Mouse (Mus musculus): ENCODE results near the gene Rere. TPM values are rescaled to one million over a fixed set of nuclear protein-coding genes. Genes with fewer than 3 reads are reported as not detected.

Rere gene
- polyA plus RNA-seq, 2 experiments: 4.8 to 5.1 TPM

DNA sequence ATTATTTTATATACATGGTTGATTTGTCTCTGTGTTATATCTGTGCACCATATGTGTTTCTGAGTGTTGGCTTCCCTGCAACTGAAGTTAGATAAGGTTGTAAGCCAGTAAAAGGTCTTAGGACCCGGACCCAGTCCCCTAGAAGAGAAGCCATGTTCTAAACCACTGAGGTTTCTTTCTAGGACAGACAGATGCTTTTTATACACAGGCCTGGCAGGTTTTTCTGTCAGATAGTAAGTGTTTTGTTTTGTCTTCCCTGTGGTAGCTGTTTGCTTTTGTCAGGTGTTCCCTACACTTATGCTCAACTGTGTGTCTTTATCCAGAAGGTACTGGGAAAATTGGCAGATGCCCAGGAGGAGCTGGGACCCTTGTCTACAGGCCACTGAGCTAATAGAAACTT, 167.0 kb downstream of the Rere start:
- no peak overlapping the region for H3K4me2 ChIP-seq (ENCODE audit: low read depth)
- no peaks in the 10 kb centered on the region for H3K9me3 ChIP-seq (ENCODE audit: control insufficient read depth, low read length)
- DNase-seq (ENCODE audit: low read depth in 3 of 3, low spot score in 3 of 3): no peak
- no peak overlapping the region for H3K4me3 ChIP-seq (ENCODE audit: insufficient read depth in 1 of 2, low read depth in 2 of 2, low read length in 2 of 2)
- no peaks in the 10 kb centered on the region for H3K27me3 ChIP-seq (ENCODE audit: control insufficient read depth, insufficient read depth, low read length)
- TF ChIP-seq EP300 (IDR thresholded peaks at IDR 0.05; ENCODE audit: low read depth) (no peak), CTCF (IDR thresholded peaks at IDR 0.05; ENCODE audit: low read depth) (no peak)
- H3K4me1 ChIP-seq (replicated peaks; ENCODE audit: control insufficient read depth in 2 of 2, insufficient read depth in 2 of 2, low read length in 1 of 2): peaks cover 5 to 27% of the 10 kb centered on the region in 2 experiments
- no peak overlapping the region for H3K9ac ChIP-seq (replicated peaks)
- 18% methylated on average over 1 of the region's 1 CpGs for WGBS (ENCODE audit: insufficient replicate concordance)
- H3K27ac ChIP-seq: no peak overlapping the region
- H3K36me3 ChIP-seq (replicated peaks; ENCODE audit: control insufficient read depth, insufficient read depth, low read depth): no peaks in the 10 kb centered on the region
- peak; percentile 11; the same call in 1 of the 2 replicates for ATAC-seq (ENCODE audit: insufficient read depth)

DNA sequence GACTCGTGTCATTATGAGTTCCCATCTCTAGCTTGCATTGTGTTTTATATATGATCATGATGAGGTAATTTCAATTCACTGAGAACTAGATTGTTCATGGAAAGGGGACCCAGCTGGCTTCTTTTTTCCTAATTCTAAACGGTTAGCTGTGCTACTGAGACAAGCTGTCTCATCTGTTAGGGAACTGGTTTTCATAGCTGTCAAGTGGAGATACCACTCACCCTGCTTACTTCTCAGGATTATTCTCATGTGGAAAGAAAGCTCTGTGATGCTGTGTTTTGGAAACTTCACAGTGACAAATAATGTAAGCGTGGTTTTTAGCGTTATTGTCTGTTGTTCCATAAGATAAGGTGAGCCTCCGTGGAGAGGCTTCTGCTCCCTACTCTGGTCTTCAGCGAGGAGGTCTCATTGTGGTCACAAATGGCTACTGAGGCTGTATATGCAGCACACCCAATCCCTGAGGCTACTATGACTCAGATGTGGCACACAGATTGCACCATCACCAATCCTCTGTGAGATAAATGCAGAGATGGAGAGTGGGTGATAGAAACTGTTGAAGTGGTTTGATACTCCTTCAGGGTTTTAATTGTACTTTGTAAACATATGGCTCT, 168.7 kb downstream of the Rere start:
- TF ChIP-seq CTCF (IDR thresholded peaks at IDR 0.05; ENCODE audit: low read depth): no peak
- no peak for TF ChIP-seq EP300 (IDR thresholded peaks at IDR 0.05; ENCODE audit: low read depth)
- Histone ChIP-seq H3K4me3 (ENCODE audit: insufficient read depth in 1 of 2, low read depth in 2 of 2, low read length in 2 of 2) (no peak overlapping the region), H3K4me2 (ENCODE audit: low read depth) (0 out of 2 replicates have a peak overlapping the region, but pooled peaks have one; percentile 4), H3K36me3 (replicated peaks; ENCODE audit: control insufficient read depth, insufficient read depth, low read depth) (no peaks in the 10 kb centered on the region), H3K9ac (replicated peaks) (no peak overlapping the region), H3K27ac (no peak overlapping the region), H3K4me1 (replicated peaks; ENCODE audit: control insufficient read depth in 2 of 2, insufficient read depth in 2 of 2, low read length in 1 of 2) (peaks cover 17 to 39% of the 10 kb centered on the region in 2 experiments), H3K9me3 (ENCODE audit: control insufficient read depth, low read length) (no peaks in the 10 kb centered on the region), H3K27me3 (ENCODE audit: control insufficient read depth, insufficient read depth, low read length) (no peaks in the 10 kb centered on the region)
- 15% methylated on average over 6 of the region's 6 CpGs for WGBS (ENCODE audit: insufficient replicate concordance)
- no peak for DNase-seq (ENCODE audit: low read depth in 3 of 3, low spot score in 3 of 3)
- peak; percentile 17; the same call in 1 of the 2 replicates for ATAC-seq (ENCODE audit: insufficient read depth)

- TF ChIP-seq CTCF (IDR thresholded peaks at IDR 0.05; ENCODE audit: low read depth): no peak
- TF ChIP-seq EP300 (IDR thresholded peaks at IDR 0.05; ENCODE audit: low read depth): no peak
- DNase-seq (ENCODE audit: low read depth in 3 of 3, low spot score in 3 of 3) (no peak), ATAC-seq (ENCODE audit: insufficient read depth) (peak; percentile 44)
- Histone ChIP-seq H3K4me2 (ENCODE audit: low read depth) (no peak overlapping the region), H3K27me3 (ENCODE audit: control insufficient read depth, insufficient read depth, low read length) (no peaks in the 10 kb centered on the region), H3K36me3 (replicated peaks; ENCODE audit: control insufficient read depth, insufficient read depth, low read depth) (no peaks in the 10 kb centered on the region), H3K9ac (replicated peaks) (no peak overlapping the region), H3K4me3 (ENCODE audit: insufficient read depth in 1 of 2, low read depth in 2 of 2, low read length in 2 of 2) (no peak overlapping the region), H3K4me1 (replicated peaks; ENCODE audit: control insufficient read depth in 2 of 2, insufficient read depth in 2 of 2, low read length in 1 of 2) (peaks cover 19 to 47% of the 10 kb centered on the region in 2 experiments), H3K27ac (no peak overlapping the region), H3K9me3 (ENCODE audit: control insufficient read depth, low read length) (no peaks in the 10 kb centered on the region)
- whole genome bisulfite sequencing (ENCODE audit: insufficient replicate concordance): 68% methylated on average over 11 of the region's 11 CpGs
These were observed 170.9 kb downstream of the Rere start for GRCm38 (mm10) chr4:150452155-150452847.

DNA sequence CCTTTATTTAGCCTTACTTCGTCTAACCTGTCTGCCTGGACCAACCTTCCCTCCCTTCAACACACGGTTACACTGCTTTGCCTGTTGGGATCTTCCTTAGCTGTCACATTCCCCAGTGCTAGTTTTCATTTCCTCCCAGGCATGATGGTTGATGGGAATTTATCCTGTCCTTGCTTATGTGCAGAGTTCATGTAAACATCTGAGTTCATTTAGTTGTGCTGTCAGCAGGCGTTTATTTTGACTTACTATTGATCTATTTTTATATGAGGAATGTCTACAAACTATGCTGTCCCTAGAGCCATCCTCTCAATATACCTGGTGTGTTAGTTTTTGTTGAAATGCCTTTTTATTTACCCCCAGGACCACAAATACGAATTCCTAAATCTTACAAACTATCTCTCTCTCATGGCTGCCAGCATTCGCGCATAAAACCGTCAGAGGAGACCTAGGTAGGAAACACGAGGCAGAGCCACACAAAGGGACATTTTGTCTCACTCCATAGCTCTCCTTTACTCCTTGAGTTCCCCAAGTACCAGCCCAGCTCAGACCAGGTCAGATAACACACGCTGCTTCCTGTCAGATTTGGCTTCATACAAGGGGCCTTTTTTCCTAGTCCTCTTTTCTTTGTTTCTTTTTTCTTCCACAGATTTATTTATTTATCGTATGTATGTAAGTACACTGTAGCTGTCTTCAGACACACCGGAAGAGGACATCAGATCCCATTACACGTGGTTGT, 173.3 kb downstream of the Rere start:
- ATAC-seq (ENCODE audit: insufficient read depth) (0 out of 2 replicates have a peak, but pooled peaks have one; percentile 38), DNase-seq (ENCODE audit: low read depth in 3 of 3, low spot score in 3 of 3) (no peak)
- no peaks in the 10 kb centered on the region for H3K27me3 ChIP-seq (ENCODE audit: control insufficient read depth, insufficient read depth, low read length)
- TF ChIP-seq EP300 (IDR thresholded peaks at IDR 0.05; ENCODE audit: low read depth): 0 out of 2 replicates have a peak, but pooled peaks have one; percentile 9
- TF ChIP-seq CTCF (IDR thresholded peaks at IDR 0.05; ENCODE audit: low read depth): no peak
- H3K36me3 ChIP-seq (replicated peaks; ENCODE audit: control insufficient read depth, insufficient read depth, low read depth): no peaks in the 10 kb centered on the region
- H3K27ac ChIP-seq: peak overlapping the region; percentile 20; the same call in 1 of the 2 replicates
- H3K9me3 ChIP-seq (ENCODE audit: control insufficient read depth, low read length): no peaks in the 10 kb centered on the region
- whole genome bisulfite sequencing (ENCODE audit: insufficient replicate concordance): 32% methylated on average over 12 of the region's 12 CpGs
- peaks cover 28 to 57% of the 10 kb centered on the region in 2 experiments for H3K4me1 ChIP-seq (replicated peaks; ENCODE audit: control insufficient read depth in 2 of 2, insufficient read depth in 2 of 2, low read length in 1 of 2)
- H3K4me2 ChIP-seq (ENCODE audit: low read depth): no peak overlapping the region
- peak overlapping the region; percentile 27; the same call in 1 of the 2 replicates for H3K9ac ChIP-seq (replicated peaks)
- H3K4me3 ChIP-seq (ENCODE audit: insufficient read depth in 1 of 2, low read depth in 2 of 2, low read length in 2 of 2): no peak overlapping the region

DNA sequence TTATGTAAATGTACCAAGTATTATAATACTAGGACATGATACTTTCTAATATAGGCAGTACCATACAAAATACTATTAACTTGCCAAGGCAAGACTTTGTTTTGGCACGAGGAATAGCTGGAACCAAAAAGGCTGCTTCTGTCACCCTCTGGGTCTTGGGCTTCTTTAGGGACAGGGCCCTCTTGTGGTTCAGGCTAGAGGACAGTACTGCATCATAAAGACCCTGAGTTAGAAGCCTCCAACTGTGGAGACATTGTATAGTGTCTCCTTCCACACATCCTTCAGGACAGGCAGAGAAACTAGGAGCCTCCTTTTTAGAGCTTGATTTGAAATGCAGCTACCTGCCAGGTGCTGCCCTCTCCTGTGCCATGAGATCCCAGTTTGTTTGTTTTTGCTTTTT, 174.3 kb downstream of the Rere start:
- ATAC-seq (ENCODE audit: insufficient read depth) (no peak), DNase-seq (ENCODE audit: low read depth in 3 of 3, low spot score in 3 of 3) (no peak)
- Histone ChIP-seq H3K9me3 (ENCODE audit: control insufficient read depth, low read length) (no peaks in the 10 kb centered on the region), H3K4me2 (ENCODE audit: low read depth) (no peak overlapping the region), H3K9ac (replicated peaks) (no peak overlapping the region), H3K27me3 (ENCODE audit: control insufficient read depth, insufficient read depth, low read length) (no peaks in the 10 kb centered on the region), H3K4me1 (replicated peaks; ENCODE audit: control insufficient read depth in 2 of 2, insufficient read depth in 2 of 2, low read length in 1 of 2) (peaks cover 37 to 58% of the 10 kb centered on the region in 2 experiments), H3K27ac (no peak overlapping the region), H3K4me3 (ENCODE audit: insufficient read depth in 1 of 2, low read depth in 2 of 2, low read length in 2 of 2) (no peak overlapping the region), H3K36me3 (replicated peaks; ENCODE audit: control insufficient read depth, insufficient read depth, low read depth) (no peaks in the 10 kb centered on the region)
- WGBS (ENCODE audit: insufficient replicate concordance): 52% methylated on average over 1 of the region's 1 CpGs
- no peak for TF ChIP-seq CTCF (IDR thresholded peaks at IDR 0.05; ENCODE audit: low read depth)
- TF ChIP-seq EP300 (IDR thresholded peaks at IDR 0.05; ENCODE audit: low read depth): no peak

Measured in liver, embryonic 14.5 days (tissue).